Mouse (Mus musculus) intestine, embryonic 16.5 days (tissue): ENCODE measurements around the gene Sept11. TPM values are rescaled to one million over a fixed set of nuclear protein-coding genes. Genes with fewer than 3 reads are reported as not detected.

Source experiments
- ATAC-seq: fragments of 200-750 bp; cut with Nextera tagmentation; 2 replicates; pipeline ENCODE4 v1.8.0; 2017; ENCODE audit warnings: moderate TSS enrichment, moderate library complexity
- H3K27ac ChIP-seq: fragments of 300-500 bp; sonication (generic); 2 replicates; pipeline ENCODE4 v1.5.1; 2014; ENCODE audit warnings: mild to moderate bottlenecking, low read length
- H3K27me3 ChIP-seq: fragments of 300-500 bp; sonication (generic); replicated peaks from 2 replicates; pipeline ENCODE4 v1.6.1; 2014; ENCODE audit warnings: low read length, control low read depth, mixed read lengths; ENCODE audit not compliant: control insufficient read depth, insufficient read depth
- H3K36me3 ChIP-seq: fragments of 300-500 bp; sonication (generic); 2 replicates; pipeline ENCODE4 v1.6.1; 2014; ENCODE audit warnings: low read length, control low read depth; ENCODE audit not compliant: control insufficient read depth, insufficient read depth
- H3K4me1 ChIP-seq: fragments of 300-500 bp; sonication (generic); 2 replicates; pipeline ENCODE4 v1.6.1; 2014; ENCODE audit warnings: low read length, control low read depth, mixed read lengths; ENCODE audit not compliant: control insufficient read depth, insufficient read depth
- H3K4me2 ChIP-seq: fragments of 300-500 bp; sonication (generic); 2 replicates; pipeline ENCODE4 v1.6.1; 2014; ENCODE audit warnings: low read depth, low read length, control low read depth
- H3K4me3 ChIP-seq: fragments of 300-500 bp; sonication (generic); 2 replicates; pipeline ENCODE4 v1.5.1; 2014; ENCODE audit warnings: mild to moderate bottlenecking, low read length
- H3K9ac ChIP-seq: fragments of 300-500 bp; sonication (generic); 2 replicates; pipeline ENCODE4 v1.6.1; 2014; ENCODE audit warnings: low read depth, low read length
- H3K9me3 ChIP-seq: fragments of 300-500 bp; sonication (generic); 2 replicates; pipeline ENCODE4 v1.6.1; 2016; ENCODE audit warnings: low read length, control low read depth; ENCODE audit not compliant: control insufficient read depth
- WGBS: fragments of 180-500 bp; shearing (Covaris S2); extraction: QIAGEN DNeasy Blood & Tissue Kit; methylation state at CpG from one replicate; pipeline ENCODE4 v1.1.7; 2014; 5-methylcytosine and 5-hydroxymethylcytosine counted together
- polyA plus RNA-seq: library from polyadenylated mRNA; unstranded; fragments of >200 nt; fragmentation: Nextera tagmentation; extraction: Ambion mirVana; gene quantifications from 2 replicates; pipeline ENCODE4 v1.2.1, GENCODE M21; 2015

The Sept11 gene
- polyA plus RNA-seq, 1 experiment from 2014 or later: 116 TPM

- H3K27ac ChIP-seq: no peak overlapping the region
- no peaks in the 10 kb centered on the region for H3K4me1 ChIP-seq
- H3K9me3 ChIP-seq: no peaks in the 10 kb centered on the region
- ATAC-seq: no peak
- no peak overlapping the region for H3K4me2 ChIP-seq
- 86% methylated on average over 6 of the region's 6 CpGs for WGBS
- H3K4me3 ChIP-seq: no peak overlapping the region
- no peaks in the 10 kb centered on the region for H3K27me3 ChIP-seq
- H3K36me3 ChIP-seq: peaks cover 12% of the 10 kb centered on the region
- no peak overlapping the region for H3K9ac ChIP-seq
These were observed 79.3 kb downstream of the Sept11 start for GRCm38 (mm10) chr5:93172536-93172935.

DNA sequence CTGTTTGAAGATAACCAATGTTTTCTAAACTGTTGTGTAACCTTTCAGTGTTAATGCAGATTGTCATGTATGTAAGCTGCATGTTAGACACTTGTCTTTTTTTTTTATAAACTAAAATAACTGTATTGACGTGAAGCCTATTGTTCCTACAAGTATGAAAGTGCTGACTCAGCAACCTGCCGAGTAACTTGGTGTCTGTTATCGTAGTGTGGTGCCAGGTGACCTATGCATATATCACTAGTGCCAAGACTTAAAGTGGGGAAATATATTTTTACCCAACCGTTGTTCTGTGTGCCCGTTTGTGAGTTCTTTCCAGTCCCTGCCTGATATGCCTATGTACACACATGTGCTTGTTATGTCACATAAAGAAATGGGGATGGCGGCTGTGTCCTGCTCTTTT is 81.4 kb downstream of the Sept11 start:
- no peaks in the 10 kb centered on the region for H3K9me3 ChIP-seq
- peaks cover 8% of the 10 kb centered on the region; the same call in 1 of the 2 replicates for H3K36me3 ChIP-seq
- H3K9ac ChIP-seq: no peak overlapping the region
- no peaks in the 10 kb centered on the region for H3K4me1 ChIP-seq
- WGBS: 83% methylated on average over 6 of the region's 6 CpGs
- no peak overlapping the region for H3K4me3 ChIP-seq
- H3K4me2 ChIP-seq: no peak overlapping the region
- ATAC-seq: no peak
- no peaks in the 10 kb centered on the region for H3K27me3 ChIP-seq
- no peak overlapping the region for H3K27ac ChIP-seq

DNA sequence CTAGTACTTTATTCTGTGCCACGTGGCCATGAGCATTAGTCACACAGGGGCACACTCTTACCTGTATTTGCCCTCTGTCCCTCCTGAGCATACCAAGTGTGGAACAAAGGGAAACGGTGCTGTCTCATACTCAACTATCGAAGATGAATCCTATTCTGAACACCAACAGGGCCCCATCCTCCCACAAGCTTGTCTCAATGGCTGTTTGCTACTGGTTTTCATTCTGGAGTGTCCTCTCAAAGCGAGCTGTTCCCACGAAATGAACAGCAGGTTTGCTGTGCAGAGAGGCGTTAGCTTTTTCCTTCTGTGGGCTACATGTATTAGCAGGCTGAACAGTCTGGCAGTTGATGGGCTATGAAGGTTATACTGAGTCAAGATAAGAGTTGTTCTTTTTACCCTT is 85.4 kb downstream of the Sept11 start:
- no peak overlapping the region for H3K9ac ChIP-seq
- H3K4me1 ChIP-seq: no peaks in the 10 kb centered on the region
- no peak overlapping the region for H3K4me2 ChIP-seq
- peak; percentile 18; the same call in 1 of the 2 replicates for ATAC-seq
- no peaks in the 10 kb centered on the region for H3K9me3 ChIP-seq
- no peaks in the 10 kb centered on the region for H3K27me3 ChIP-seq
- WGBS: 79% methylated on average over 6 of the region's 6 CpGs
- H3K27ac ChIP-seq: no peak overlapping the region
- no peak overlapping the region for H3K4me3 ChIP-seq
- H3K36me3 ChIP-seq: 0 out of 2 replicates have a peak, but pooled peaks cover 4% of the 10 kb centered on the region

- Histone ChIP-seq H3K27ac (no peak overlapping the region), H3K9me3 (no peaks in the 10 kb centered on the region), H3K4me2 (no peak overlapping the region), H3K27me3 (no peaks in the 10 kb centered on the region), H3K4me1 (no peaks in the 10 kb centered on the region), H3K9ac (no peak overlapping the region), H3K4me3 (no peak overlapping the region), H3K36me3 (no peaks in the 10 kb centered on the region)
- WGBS: 64% methylated on average over 2 of the region's 2 CpGs
- ATAC-seq: no peak
These were observed 87.0 kb downstream of the Sept11 start for GRCm38 (mm10) chr5:93180252-93180651.

- no peaks in the 10 kb centered on the region for H3K9me3 ChIP-seq
- 82% methylated on average over 6 of the region's 6 CpGs for WGBS
These were observed 90.1 kb downstream of the Sept11 start for GRCm38 (mm10) chr5:93183311-93183710.

DNA sequence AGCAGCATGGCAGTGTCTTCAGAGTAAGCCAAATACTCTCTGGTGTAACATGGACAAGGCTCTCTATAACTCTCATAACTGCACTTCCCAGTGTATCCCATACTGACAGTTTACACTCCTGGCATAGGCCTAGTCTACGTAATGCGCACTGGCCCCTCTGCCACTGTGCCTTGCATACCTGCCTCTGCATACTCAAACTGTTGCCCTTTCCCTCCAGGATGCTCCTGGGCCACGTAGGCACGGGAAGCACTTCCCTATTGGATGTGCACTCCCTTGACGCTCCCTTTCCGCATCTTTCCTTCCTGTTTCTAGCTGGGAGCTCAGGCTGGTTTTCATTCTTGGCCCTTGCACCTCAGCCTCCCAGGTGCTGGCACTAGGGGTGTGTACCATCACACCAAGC is 91.3 kb downstream of the Sept11 start:
- no peak for ATAC-seq
- WGBS: 85% methylated on average over 6 of the region's 6 CpGs
- Histone ChIP-seq H3K4me3 (no peak overlapping the region), H3K27me3 (no peaks in the 10 kb centered on the region), H3K9ac (no peak overlapping the region), H3K9me3 (no peaks in the 10 kb centered on the region), H3K27ac (no peak overlapping the region), H3K4me1 (no peaks in the 10 kb centered on the region), H3K4me2 (no peak overlapping the region), H3K36me3 (peaks cover 10% of the 10 kb centered on the region; the same call in 1 of the 2 replicates)

More at GRCm38 (mm10) chr5:93183311-93183710, 90.1 kb downstream of the Sept11 start:
- Histone ChIP-seq H3K9ac (no peak overlapping the region), H3K4me1 (no peaks in the 10 kb centered on the region), H3K27me3 (no peaks in the 10 kb centered on the region), H3K27ac (no peak overlapping the region), H3K4me2 (no peak overlapping the region), H3K4me3 (no peak overlapping the region), H3K36me3 (peaks cover 9% of the 10 kb centered on the region; the same call in 1 of the 2 replicates)
- ATAC-seq: no peak

DNA sequence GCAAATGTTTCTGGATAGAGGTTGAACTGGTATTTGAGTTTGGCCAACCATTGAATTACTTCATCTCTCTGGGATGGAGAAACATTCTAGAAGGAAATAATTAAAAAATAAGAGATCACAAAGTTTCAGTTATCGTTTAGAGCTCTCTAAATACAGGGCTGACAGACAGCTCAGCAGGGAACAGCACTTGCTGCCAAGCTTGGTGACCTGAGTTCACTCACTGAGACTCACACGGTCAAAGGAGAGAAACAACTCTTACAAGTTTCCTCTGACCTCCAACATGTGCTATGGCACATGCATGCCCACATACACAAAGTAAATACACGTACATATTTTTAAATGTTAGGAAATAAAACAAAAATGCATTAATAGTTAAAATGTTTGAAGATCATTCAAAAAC is 96.4 kb downstream of the Sept11 start:
- Histone ChIP-seq H3K4me2 (no peak overlapping the region), H3K9me3 (no peaks in the 10 kb centered on the region), H3K27ac (no peak overlapping the region), H3K4me1 (no peaks in the 10 kb centered on the region; the same call in 1 of the 2 replicates), H3K36me3 (peaks cover 10% of the 10 kb centered on the region; the same call in 1 of the 2 replicates), H3K27me3 (no peaks in the 10 kb centered on the region), H3K4me3 (no peak overlapping the region), H3K9ac (no peak overlapping the region)
- 78% methylated on average over 3 of the region's 3 CpGs for WGBS
- ATAC-seq: no peak

- WGBS: 94% methylated on average over 5 of the region's 5 CpGs
- Histone ChIP-seq H3K9me3 (no peaks in the 10 kb centered on the region), H3K4me2 (no peak overlapping the region), H3K27ac (no peak overlapping the region), H3K27me3 (no peaks in the 10 kb centered on the region), H3K36me3 (peaks cover 10% of the 10 kb centered on the region; the same call in 1 of the 2 replicates), H3K4me3 (no peak overlapping the region), H3K9ac (no peak overlapping the region), H3K4me1 (no peaks in the 10 kb centered on the region; the same call in 1 of the 2 replicates)
- ATAC-seq: no peak
These were observed 97.2 kb downstream of the Sept11 start for GRCm38 (mm10) chr5:93190428-93190827.

GRCm38 (mm10) chr5:93198232-93198631 is 105.0 kb downstream of the Sept11 start:
- Histone ChIP-seq H3K36me3 (peaks cover 2% of the 10 kb centered on the region; the same call in 1 of the 2 replicates), H3K9ac (no peak overlapping the region), H3K4me3 (no peak overlapping the region), H3K27ac (no peak overlapping the region), H3K4me2 (no peak overlapping the region), H3K27me3 (no peaks in the 10 kb centered on the region), H3K4me1 (no peaks in the 10 kb centered on the region; the same call in 1 of the 2 replicates), H3K9me3 (no peaks in the 10 kb centered on the region)
- no peak for ATAC-seq
- WGBS: 83% methylated on average over 3 of the region's 3 CpGs

GRCm38 (mm10) chr5:93201181-93201580 is 107.9 kb downstream of the Sept11 start:
- no peak overlapping the region for H3K9ac ChIP-seq
- no peak overlapping the region for H3K4me3 ChIP-seq
- peaks cover 2% of the 10 kb centered on the region; the same call in 1 of the 2 replicates for H3K36me3 ChIP-seq
- no peak for ATAC-seq
- peaks cover 3% of the 10 kb centered on the region; the same call in 1 of the 2 replicates for H3K4me1 ChIP-seq
- H3K27me3 ChIP-seq: no peaks in the 10 kb centered on the region
- 91% methylated on average over 1 of the region's 1 CpGs for WGBS
- H3K27ac ChIP-seq: no peak overlapping the region
- H3K9me3 ChIP-seq: no peaks in the 10 kb centered on the region
- H3K4me2 ChIP-seq: no peak overlapping the region
